Mouse (Mus musculus): Measurements from ENCODE around the gene Gtdc1.

GRCm38 (mm10) chr2:44961192-44961591 is 33.7 kb upstream of the Gtdc1 start:
- no peak for TF ChIP-seq CTCF (IDR thresholded peaks at IDR 0.05; ENCODE audit: low read depth, low read length)
- no peak for TF ChIP-seq GATA1 (IDR thresholded peaks at IDR 0.05; ENCODE audit: borderline replicate concordance, low read length)
- TF ChIP-seq TAL1 (conservative IDR thresholded peaks at IDR 0.05; ENCODE audit: low read depth, low read length): no peak

Measured in G1E (cell line).